Mouse (Mus musculus): ENCODE measurements around the gene Crygc. TPM values are rescaled to one million over a fixed set of nuclear protein-coding genes. Genes with fewer than 3 reads are reported as not detected.

Gene Crygc
- polyA plus RNA-seq, 1 experiment = not detected

DNA sequence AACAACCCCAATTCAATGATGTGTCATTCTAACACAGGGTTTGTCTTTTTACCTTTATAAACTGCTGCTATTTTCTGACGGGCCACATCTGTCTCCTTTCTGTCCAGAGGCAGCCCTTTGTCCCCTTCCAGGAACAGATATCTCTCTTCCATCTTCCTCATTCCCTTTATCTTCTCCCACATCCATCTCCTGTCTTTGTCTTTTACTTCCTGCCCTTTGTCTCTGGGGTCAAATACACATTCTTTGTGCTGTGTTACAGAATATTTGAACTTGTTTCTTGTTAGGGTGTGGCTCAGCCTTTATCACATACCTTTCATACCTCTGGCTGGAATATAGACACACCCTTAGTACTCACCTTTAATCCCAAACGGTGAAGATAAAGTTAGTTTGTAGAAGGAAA lies 35.9 kb downstream of the Crygc start:
- H3K4me1 ChIP-seq (ENCODE audit: control insufficient read depth, insufficient read depth, insufficient read length, low read length) = no peaks in the 10 kb centered on the region
- no peak overlapping the region for H3K27ac ChIP-seq (replicated peaks; ENCODE audit: low read depth, low read length)
- no peak overlapping the region for H3K4me3 ChIP-seq (ENCODE audit: insufficient read depth, low read depth, low read length)

DNA sequence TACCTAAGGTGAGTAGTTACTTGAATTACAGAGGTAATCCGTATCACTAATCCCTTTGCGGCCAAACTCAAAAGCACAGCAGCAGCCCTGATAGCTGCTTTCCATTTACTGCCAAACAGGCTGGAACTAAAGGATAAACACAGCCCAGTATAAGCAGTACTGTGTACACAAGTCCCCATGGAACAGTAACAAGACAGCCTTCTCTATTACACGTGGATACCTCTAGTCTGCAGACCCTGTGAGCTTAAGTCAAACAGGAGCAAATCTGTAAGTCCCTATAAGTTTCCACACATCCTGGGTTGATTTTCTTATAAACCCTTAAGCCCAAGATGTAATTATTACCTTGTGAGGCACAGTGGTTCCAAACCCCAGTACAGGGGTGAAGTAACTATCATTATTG lies 38.0 kb downstream of the Crygc start:
- Histone ChIP-seq H3K4me1 (ENCODE audit: control insufficient read depth, insufficient read depth, insufficient read length, low read length) (no peaks in the 10 kb centered on the region), H3K27ac (replicated peaks; ENCODE audit: low read depth, low read length) (no peak overlapping the region)

DNA sequence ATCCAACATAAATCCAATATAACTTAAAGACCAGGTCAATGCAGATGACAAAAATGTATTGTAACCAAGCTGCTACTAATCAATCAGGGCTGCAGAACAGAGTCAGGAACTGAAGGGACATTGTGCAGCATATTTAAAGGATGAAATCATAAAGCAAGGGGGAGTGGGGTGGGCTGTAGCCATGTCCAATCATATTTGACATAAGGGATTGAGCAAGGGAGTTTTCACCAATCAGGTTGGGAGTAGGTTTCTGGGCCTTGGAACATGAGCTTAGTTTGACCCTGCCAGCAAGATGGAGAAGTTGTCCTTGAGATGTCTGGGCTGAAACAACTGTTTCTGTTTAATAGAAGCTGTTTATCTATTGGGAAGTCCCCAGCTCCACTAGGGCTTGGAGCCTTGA lies 40.8 kb downstream of the Crygc start, which contains the start of gene Akr1cl:
Akr1cl (minus strand) TSS at position 119 of the 400 bp plus-strand sequence.
- no peak within 1 kb of the TSS for H3K4me3 ChIP-seq (ENCODE audit: insufficient read depth, low read depth, low read length)
- no peaks in the 10 kb centered on the region for H3K4me1 ChIP-seq (ENCODE audit: control insufficient read depth, insufficient read depth, insufficient read length, low read length)
- H3K27ac ChIP-seq (replicated peaks; ENCODE audit: low read depth, low read length) = no peak within 1 kb of the TSS

More for the DNA sequence above, 38.0 kb downstream of the Crygc start:
- H3K4me3 ChIP-seq (ENCODE audit: insufficient read depth, low read depth, low read length) = no peak overlapping the region

DNA sequence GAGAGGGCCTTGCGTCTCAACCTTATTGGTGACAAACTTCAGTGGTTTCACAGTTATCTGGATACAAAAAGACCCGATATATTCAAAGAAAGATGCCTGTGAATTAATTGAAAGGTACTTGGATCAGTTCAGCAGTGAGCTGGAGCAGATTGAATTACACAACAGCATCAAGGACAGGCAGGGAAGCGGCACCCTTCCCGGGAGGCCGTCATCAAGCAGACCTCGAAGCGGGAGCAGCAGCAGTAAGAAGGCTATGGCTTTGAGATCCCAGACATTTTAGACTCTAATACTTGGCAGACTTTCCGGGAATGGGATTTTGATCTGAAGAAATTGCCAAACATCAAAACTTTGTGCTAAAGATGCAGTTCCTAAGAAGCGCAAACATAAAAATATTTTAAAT lies 45.3 kb downstream of the Crygc start:
- H3K4me3 ChIP-seq (ENCODE audit: insufficient read depth, low read depth, low read length) = no peak overlapping the region
- no peaks in the 10 kb centered on the region for H3K4me1 ChIP-seq (ENCODE audit: control insufficient read depth, insufficient read depth, insufficient read length, low read length)
- H3K27ac ChIP-seq (replicated peaks; ENCODE audit: low read depth, low read length) = no peak overlapping the region

Other genes with a start within 250 kb of the Crygc start
- gene Plekhm3, start 116.9 kb downstream of the Crygc start, polyA plus RNA-seq (2012; ENCODE audit: insufficient read depth, insufficient read length, missing spikeins) = 2.3 and 3.1 TPM in 2 replicates
- gene Akr1cl, start 40.9 kb downstream of the Crygc start, polyA plus RNA-seq (2012; ENCODE audit: insufficient read depth, insufficient read length, missing spikeins) = not detected in 2 replicates
- gene Cryge, start 22.5 kb downstream of the Crygc start, polyA plus RNA-seq (2012; ENCODE audit: insufficient read depth, insufficient read length, missing spikeins) = not detected in 2 replicates
- gene Crygd, start 10.2 kb downstream of the Crygc start, polyA plus RNA-seq (2012; ENCODE audit: insufficient read depth, insufficient read length, missing spikeins) = not detected in 2 replicates
- gene Crygb, start 8.6 kb upstream of the Crygc start, polyA plus RNA-seq (2012; ENCODE audit: insufficient read depth, insufficient read length, missing spikeins) = not detected in 2 replicates
- not detected in 2 replicates for gene Cryga, start 29.7 kb upstream of the Crygc start, polyA plus RNA-seq (2012; ENCODE audit: insufficient read depth, insufficient read length, missing spikeins)
- not detected in 2 replicates for gene Gm28845, start 45.9 kb upstream of the Crygc start, polyA plus RNA-seq (2012; ENCODE audit: insufficient read depth, insufficient read length, missing spikeins)
- gene D630023F18Rik, start 49.5 kb upstream of the Crygc start, polyA plus RNA-seq (2012; ENCODE audit: insufficient read depth, insufficient read length, missing spikeins) = not detected in 2 replicates
- 333 and 355 TPM in 2 replicates for gene Idh1, start 112.8 kb upstream of the Crygc start, polyA plus RNA-seq (2012; ENCODE audit: insufficient read depth, insufficient read length, missing spikeins)
- gene Pikfyve, start 113.0 kb upstream of the Crygc start, polyA plus RNA-seq (2012; ENCODE audit: insufficient read depth, insufficient read length, missing spikeins) = 9.1 and 9.5 TPM in 2 replicates
- gene Pth2r, start 208.4 kb upstream of the Crygc start, polyA plus RNA-seq (2012; ENCODE audit: insufficient read depth, insufficient read length, missing spikeins) = not detected in 2 replicates